Mouse (Mus musculus) hindbrain, embryonic 14.5 days (tissue): ENCODE measurements at regions not wholly inside any gene's neighbourhood (a gene's known extent, or its start where the extent isn't known, plus 50 kb on each side); places are given as distances from the start of the nearest gene placed in this dataset.

Source experiments
- ATAC-seq: fragments of 200-750 bp; cut with Nextera tagmentation; 2 replicates; pipeline ENCODE4 v1.8.0; 2017; ENCODE audit warnings: moderate number of reproducible peaks, mild to moderate bottlenecking, moderate TSS enrichment, moderate library complexity; ENCODE audit not compliant: low FRiP score
- DNase-seq: peaks from one replicate; pipeline ENCODE4 v3.0.0-alpha.2; 2015; ENCODE audit warnings: low spot score
- H3K27ac ChIP-seq: fragments of 300-500 bp; sonication (generic); 2 replicates; pipeline ENCODE4 v1.5.1; 2014; ENCODE audit warnings: mild to moderate bottlenecking, moderate library complexity
- H3K27me3 ChIP-seq: fragments of 300-500 bp; sonication (generic); 2 replicates; pipeline ENCODE4 v1.6.1; 2014; ENCODE audit warnings: mild to moderate bottlenecking, low read length, mixed read lengths; ENCODE audit not compliant: control insufficient read depth, insufficient read depth
- H3K36me3 ChIP-seq: fragments of 300-500 bp; sonication (generic); replicated peaks from 2 replicates; pipeline ENCODE4 v1.6.1; 2014; ENCODE audit not compliant: control insufficient read depth, insufficient read depth
- H3K4me1 ChIP-seq: fragments of 300-500 bp; sonication (generic); replicated peaks from 2 replicates; pipeline ENCODE4 v1.6.1; 2014; ENCODE audit warnings: antibody characterized with exemption, low read length, mixed read lengths; ENCODE audit not compliant: control insufficient read depth, insufficient read depth
- H3K4me2 ChIP-seq: fragments of 300-500 bp; sonication (generic); replicated peaks from 2 replicates; pipeline ENCODE4 v1.6.1; 2014; ENCODE audit warnings: mild to moderate bottlenecking, moderate library complexity
- H3K4me3 ChIP-seq: fragments of 300-500 bp; sonication (generic); replicated peaks from 2 replicates; pipeline ENCODE4 v1.5.1; 2014; ENCODE audit warnings: mild to moderate bottlenecking, low read length
- H3K9ac ChIP-seq: fragments of 300-500 bp; sonication (generic); 2 replicates; pipeline ENCODE4 v1.6.1; 2014
- H3K9me3 ChIP-seq: fragments of 300-500 bp; sonication (generic); 2 replicates; pipeline ENCODE4 v1.6.1; 2016; ENCODE audit warnings: low read length; ENCODE audit not compliant: control insufficient read depth
- WGBS: fragments of 180-500 bp; shearing (Covaris S2); extraction: QIAGEN DNeasy Blood & Tissue Kit; methylation state at CpG from one replicate; pipeline ENCODE4 v1.1.7; 2014; 5-methylcytosine and 5-hydroxymethylcytosine counted together

DNA sequence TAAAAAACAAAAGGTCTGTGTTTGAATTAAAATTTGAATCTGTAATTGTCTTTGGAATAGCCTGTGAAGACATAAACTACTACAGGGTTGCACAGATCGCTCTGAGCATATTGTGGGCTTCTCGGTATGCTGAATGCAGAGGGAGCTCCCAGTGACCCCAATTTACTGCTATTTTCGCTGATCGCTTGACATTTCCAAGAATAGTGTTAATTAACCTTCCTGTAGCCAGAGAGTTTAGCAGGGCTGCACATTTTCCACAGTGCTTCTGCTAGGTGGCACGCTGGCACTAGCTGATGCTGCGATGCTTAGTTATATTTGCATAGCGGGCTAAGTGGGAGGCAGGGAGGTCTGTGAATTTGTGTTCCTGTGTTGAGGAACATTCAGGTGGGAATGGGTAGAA is 164.8 kb upstream of the Stac start:
- Histone ChIP-seq H3K4me2 (no peak overlapping the region), H3K27me3 (no peaks in the 10 kb centered on the region), H3K4me1 (no peaks in the 10 kb centered on the region), H3K9me3 (no peaks in the 10 kb centered on the region), H3K36me3 (no peaks in the 10 kb centered on the region), H3K9ac (no peak overlapping the region), H3K27ac (no peak overlapping the region), H3K4me3 (no peak overlapping the region)
- 76% methylated on average over 7 of the region's 7 CpGs for WGBS
- ATAC-seq (no peak), DNase-seq (no peak)

DNA sequence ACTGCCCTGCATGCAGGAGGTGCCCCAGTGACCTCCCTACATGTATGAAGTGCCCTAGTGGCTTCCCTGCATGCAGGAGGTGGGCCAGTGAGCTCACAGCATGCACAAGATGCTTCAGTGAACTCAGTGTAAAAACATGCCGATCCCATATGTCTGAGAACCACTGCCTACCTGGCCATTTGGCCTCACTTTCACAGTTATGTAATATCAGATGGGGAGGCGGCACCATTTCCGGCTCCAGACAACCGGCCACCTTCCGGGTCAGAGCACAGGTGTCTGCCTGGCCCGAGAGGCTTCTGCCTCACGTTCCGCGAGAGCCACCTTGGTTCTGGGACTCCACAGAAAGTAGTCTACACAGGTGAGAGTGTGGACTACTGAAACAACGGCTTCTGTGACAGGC is 156.2 kb upstream of the Stac start:
- H3K4me1 ChIP-seq = no peaks in the 10 kb centered on the region
- no peak overlapping the region for H3K4me3 ChIP-seq
- no peak overlapping the region for H3K4me2 ChIP-seq
- ATAC-seq (no peak), DNase-seq (no peak)
- no peak overlapping the region for H3K27ac ChIP-seq
- H3K36me3 ChIP-seq = no peaks in the 10 kb centered on the region
- H3K9me3 ChIP-seq = no peaks in the 10 kb centered on the region
- 89% methylated on average over 10 of the region's 10 CpGs for WGBS
- no peaks in the 10 kb centered on the region for H3K27me3 ChIP-seq
- no peak overlapping the region for H3K9ac ChIP-seq

DNA sequence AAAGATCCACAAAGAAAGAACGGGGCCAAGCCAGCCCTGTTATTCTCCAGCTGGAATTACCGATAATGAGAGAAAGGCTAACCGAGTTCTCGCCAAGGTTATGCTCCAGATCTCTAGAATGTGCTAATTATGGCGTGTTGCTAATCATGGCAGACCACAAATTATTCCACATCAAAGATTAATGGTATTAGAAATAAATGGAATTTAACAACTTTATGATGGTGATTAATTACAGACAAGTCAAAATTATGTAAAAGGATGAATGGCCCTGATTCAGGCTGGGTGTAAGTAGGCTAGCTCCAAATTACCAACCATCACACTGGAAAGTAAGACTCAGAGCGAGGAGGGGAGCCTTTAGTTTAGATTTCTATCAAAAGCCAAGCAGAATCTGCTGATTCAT is 151.0 kb upstream of the Stac start:
- no peaks in the 10 kb centered on the region for H3K36me3 ChIP-seq
- no peak overlapping the region for H3K4me3 ChIP-seq
- no peak overlapping the region for H3K9ac ChIP-seq
- H3K27me3 ChIP-seq = no peaks in the 10 kb centered on the region
- no peak for DNase-seq
- H3K4me1 ChIP-seq = no peaks in the 10 kb centered on the region
- H3K9me3 ChIP-seq = no peaks in the 10 kb centered on the region
- no peak overlapping the region for H3K27ac ChIP-seq
- H3K4me2 ChIP-seq = no peak overlapping the region
- 86% methylated on average over 6 of the region's 6 CpGs for WGBS
- no peak for ATAC-seq

DNA sequence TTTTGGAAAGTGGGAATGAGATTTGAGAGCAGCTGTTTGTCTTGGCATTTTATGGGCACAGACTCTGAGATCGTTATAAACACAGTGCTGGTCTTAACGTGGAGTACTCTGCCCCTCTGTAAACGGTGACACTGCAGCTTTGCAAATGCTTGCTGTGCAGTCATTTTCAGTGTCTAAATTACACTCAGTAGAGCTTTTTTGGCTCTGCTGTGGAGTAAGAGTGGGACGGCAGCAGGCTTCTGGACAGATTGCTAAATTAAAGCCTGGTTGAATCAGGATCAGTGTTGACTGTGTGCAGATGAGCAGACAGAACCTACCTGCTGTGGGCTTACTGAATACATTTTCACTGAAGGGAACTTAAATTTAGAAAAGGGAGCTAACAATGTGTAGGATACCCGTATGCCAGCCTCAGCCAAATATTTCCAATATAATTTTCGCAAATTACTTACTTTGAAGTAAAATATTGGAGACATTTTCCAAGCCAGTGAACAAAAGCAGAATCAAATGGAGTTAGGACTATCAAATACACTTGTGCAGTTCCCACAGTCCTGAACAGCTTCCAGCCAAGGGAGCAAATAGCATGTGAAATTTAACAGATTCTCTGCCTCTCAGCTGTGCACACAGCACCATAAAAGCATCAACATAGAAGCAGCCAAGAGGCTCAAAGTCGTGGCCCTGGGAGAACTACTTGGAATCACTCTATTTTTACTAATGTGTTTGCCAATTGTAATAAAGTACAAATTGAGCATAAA is 148.1 kb upstream of the Stac start:
- no peaks in the 10 kb centered on the region for H3K36me3 ChIP-seq
- 65% methylated on average over 7 of the region's 7 CpGs for WGBS
- no peak overlapping the region for H3K4me3 ChIP-seq
- ATAC-seq (no peak), DNase-seq (no peak)
- no peak overlapping the region for H3K9ac ChIP-seq
- H3K27me3 ChIP-seq = no peaks in the 10 kb centered on the region
- no peak overlapping the region for H3K4me2 ChIP-seq
- 0 out of 2 replicates have a peak overlapping the region, but pooled peaks have one; percentile 29 for H3K27ac ChIP-seq
- no peaks in the 10 kb centered on the region for H3K4me1 ChIP-seq
- H3K9me3 ChIP-seq = no peaks in the 10 kb centered on the region

DNA sequence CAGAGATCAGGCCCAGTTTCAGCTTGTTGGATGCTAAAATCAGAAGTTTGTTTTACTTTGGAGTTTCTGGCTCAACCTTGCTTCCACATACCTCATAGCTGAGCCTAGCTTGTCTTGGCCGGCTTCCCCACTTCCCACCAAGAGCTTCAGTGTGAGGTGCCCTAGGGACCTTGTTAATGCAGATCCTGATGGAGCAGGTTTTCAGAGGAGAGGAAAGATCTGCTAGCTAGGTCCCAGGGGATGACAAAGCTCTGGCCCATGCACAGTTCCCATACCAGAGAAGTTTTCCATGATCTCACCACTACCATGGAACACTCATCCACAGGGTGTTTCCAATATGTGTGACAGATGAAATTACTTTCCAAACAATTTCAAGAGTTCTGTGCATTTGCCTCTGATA is 131.9 kb upstream of the Stac start:
- no peak for DNase-seq

DNA sequence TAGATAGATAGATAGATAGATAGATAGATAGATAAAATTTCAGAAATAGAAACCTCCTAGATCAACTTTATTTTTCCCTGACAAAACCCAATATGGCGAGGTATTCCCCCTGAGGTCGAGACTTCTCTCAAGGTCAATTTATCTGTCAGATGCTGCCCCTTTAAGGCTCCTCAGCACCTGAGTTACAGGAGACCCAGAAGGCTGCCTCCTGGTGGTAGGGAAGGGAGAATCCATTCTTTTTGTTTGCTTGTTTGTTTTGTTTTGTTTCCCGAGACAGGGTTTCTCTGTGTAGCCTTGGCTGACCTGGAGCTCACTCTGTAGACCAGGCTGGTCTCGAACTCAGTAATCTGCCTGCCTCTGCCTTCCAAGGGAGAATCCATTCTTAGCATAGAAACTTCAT is 127.3 kb upstream of the Stac start:
- H3K9ac ChIP-seq = no peak overlapping the region
- no peaks in the 10 kb centered on the region for H3K9me3 ChIP-seq
- no peak overlapping the region for H3K27ac ChIP-seq
- no peak for ATAC-seq
- H3K27me3 ChIP-seq = no peaks in the 10 kb centered on the region
- H3K4me3 ChIP-seq = no peak overlapping the region
- no peaks in the 10 kb centered on the region for H3K4me1 ChIP-seq
- DNase-seq = no peak
- H3K36me3 ChIP-seq = no peaks in the 10 kb centered on the region
- 77% methylated on average over 4 of the region's 4 CpGs for WGBS
- H3K4me2 ChIP-seq = no peak overlapping the region

More for the DNA sequence above, 131.9 kb upstream of the Stac start:
- 96% methylated on average over 1 of the region's 1 CpGs for WGBS
- Histone ChIP-seq H3K4me3 (no peak overlapping the region), H3K36me3 (no peaks in the 10 kb centered on the region), H3K4me1 (no peaks in the 10 kb centered on the region), H3K27ac (no peak overlapping the region), H3K9ac (no peak overlapping the region), H3K9me3 (no peaks in the 10 kb centered on the region), H3K4me2 (no peak overlapping the region), H3K27me3 (no peaks in the 10 kb centered on the region)
- no peak for ATAC-seq

DNA sequence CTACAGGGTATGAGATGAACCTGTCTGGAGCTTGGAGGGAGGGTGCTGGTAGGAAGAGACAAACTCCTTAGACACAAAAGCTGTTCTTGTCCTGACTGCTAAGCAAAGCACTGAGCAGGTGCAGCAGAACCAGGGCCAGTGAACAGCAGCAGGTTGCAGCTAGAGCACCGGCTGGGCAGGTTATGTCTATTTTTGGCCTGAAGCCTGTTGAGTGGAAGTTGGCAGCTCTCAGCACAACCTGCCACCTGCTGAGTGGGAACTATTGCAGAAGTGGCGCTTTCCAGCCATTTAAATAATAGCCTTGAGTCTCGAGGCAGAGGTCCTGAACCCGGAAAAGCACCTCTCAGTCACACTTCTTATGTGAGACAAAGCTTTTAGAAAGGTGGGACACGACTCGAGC is 114.8 kb upstream of the Stac start:
- Histone ChIP-seq H3K4me3 (no peak overlapping the region), H3K27me3 (no peaks in the 10 kb centered on the region), H3K4me2 (no peak overlapping the region), H3K9me3 (no peaks in the 10 kb centered on the region), H3K9ac (no peak overlapping the region), H3K36me3 (no peaks in the 10 kb centered on the region), H3K4me1 (no peaks in the 10 kb centered on the region), H3K27ac (no peak overlapping the region)
- WGBS = 74% methylated on average over 6 of the region's 6 CpGs
- DNase-seq = no peak
- ATAC-seq = no peak

DNA sequence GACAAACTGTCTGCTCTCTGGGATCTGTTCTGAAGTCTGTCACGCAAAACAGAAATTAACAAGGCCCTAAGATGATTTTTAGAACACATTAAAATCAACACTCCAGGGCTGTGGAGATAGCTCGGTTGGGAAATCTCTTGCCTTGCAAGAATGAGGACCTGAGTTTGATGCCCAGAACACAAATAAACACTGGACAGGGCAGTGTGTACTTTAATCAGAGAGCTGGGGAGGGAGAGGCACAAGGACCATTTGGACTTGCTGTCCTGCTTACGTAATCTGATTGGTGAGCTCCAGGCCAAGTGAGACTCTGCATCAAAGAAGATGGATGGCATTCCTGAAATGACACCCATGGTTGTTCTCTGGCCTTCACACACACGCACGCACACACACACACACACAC is 111.2 kb upstream of the Stac start:
- H3K4me3 ChIP-seq = no peak overlapping the region
- DNase-seq (no peak), ATAC-seq (no peak)
- no peaks in the 10 kb centered on the region for H3K4me1 ChIP-seq
- H3K9ac ChIP-seq = no peak overlapping the region
- no peaks in the 10 kb centered on the region for H3K36me3 ChIP-seq
- no peak overlapping the region for H3K4me2 ChIP-seq
- no peak overlapping the region for H3K27ac ChIP-seq
- 90% methylated on average over 5 of the region's 5 CpGs for WGBS
- H3K27me3 ChIP-seq = no peaks in the 10 kb centered on the region
- H3K9me3 ChIP-seq = no peaks in the 10 kb centered on the region

DNA sequence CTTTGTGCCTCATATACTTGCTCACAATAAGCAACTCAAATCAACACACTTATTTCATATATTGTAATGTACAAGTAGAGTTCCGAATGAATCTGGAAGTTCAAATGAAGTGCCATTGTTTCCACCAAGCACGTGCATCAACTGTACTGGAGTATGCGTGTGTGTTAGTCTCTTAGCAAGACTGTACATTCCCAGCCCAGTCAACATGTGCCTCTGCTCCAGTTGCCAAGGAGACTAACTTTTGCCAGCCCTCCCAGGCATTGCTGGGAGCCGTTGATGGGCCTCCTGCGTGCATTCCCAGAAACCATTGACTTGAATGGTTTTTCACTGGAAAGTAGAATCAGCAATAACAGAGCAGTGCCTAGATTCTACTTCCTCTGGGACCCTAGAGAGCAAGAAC is 110.7 kb upstream of the Stac start:
- Histone ChIP-seq H3K27ac (no peak overlapping the region), H3K4me2 (no peak overlapping the region), H3K4me1 (no peaks in the 10 kb centered on the region), H3K27me3 (no peaks in the 10 kb centered on the region), H3K4me3 (no peak overlapping the region), H3K9ac (no peak overlapping the region), H3K9me3 (no peaks in the 10 kb centered on the region), H3K36me3 (no peaks in the 10 kb centered on the region)
- 71% methylated on average over 5 of the region's 5 CpGs for WGBS
- ATAC-seq = no peak
- no peak for DNase-seq

DNA sequence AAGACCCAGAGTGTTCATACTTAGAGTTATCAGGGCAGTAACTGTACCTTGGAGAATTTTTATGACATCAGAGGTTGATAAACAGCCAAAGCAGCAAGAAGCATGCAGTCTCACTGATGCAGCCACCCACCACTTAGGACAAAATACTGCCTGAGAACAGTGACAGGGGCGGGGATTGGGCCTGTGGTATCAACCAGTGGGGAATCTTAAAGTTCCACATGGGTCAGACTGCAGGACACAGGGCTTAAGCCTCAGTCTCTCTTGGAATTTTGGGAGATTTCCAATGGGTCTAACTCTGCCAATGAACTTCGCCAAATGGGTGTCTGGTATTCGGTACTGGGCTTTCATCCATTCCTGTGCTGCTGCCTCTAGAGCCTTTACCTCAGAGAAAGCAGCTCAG is 88.8 kb upstream of the Stac start:
- Histone ChIP-seq H3K9me3 (no peaks in the 10 kb centered on the region), H3K4me1 (no peaks in the 10 kb centered on the region), H3K36me3 (no peaks in the 10 kb centered on the region), H3K4me2 (no peak overlapping the region), H3K27me3 (no peaks in the 10 kb centered on the region), H3K27ac (no peak overlapping the region), H3K4me3 (no peak overlapping the region), H3K9ac (no peak overlapping the region)
- DNase-seq (no peak), ATAC-seq (no peak)
- WGBS = 79% methylated on average over 3 of the region's 3 CpGs
